Comparison of ENCODE assay signal across 9 mouse cellular contexts in the genomic region with DNA sequence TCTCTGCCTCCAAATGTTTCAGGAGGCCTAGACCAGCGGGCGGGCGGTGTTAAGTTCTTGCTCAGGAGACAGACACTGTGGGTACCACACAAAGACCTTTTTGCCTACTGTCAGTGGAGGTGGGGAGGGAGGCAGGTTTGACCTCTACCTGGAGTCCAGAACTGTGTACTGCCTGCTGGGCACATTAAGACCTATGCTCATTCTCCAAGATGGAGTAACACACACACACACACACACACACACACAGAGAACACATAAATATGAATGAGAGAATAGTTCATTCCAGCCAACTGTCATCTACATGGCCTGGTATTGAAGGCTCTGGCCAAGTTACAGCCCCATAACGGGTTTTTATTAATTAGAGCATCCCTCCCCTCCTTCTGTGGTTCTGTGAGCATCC. TPM values are rescaled to one million over a fixed set of nuclear protein-coding genes. Genes with fewer than 3 reads are reported as not detected.
DNase-seq lines count a peak whose midpoint lies in the region; ATAC-seq and TF ChIP-seq lines count a peak whose summit lies in the region.
"Had no signal": no experiment of that assay in that cellular context is flagged by ENCODE, and none has a peak within 500 bp of the region (broad histone marks: within the 10 kb centered on the region; RNA-seq: fewer than 3 reads in every experiment).

No protein-coding gene starts in this region.

- TF ChIP-seq CTCF in stomach, postnatal 0 days (IDR thresholded peaks at IDR 0.05; ENCODE audit: low read depth) = no peak

- no peak for TF ChIP-seq POLR2A in limb, embryonic 14.5 days (IDR thresholded peaks at IDR 0.05; ENCODE audit: borderline replicate concordance, extremely low read depth, insufficient read depth, insufficient read length)

- 67% methylated on average over 4 of the region's 4 CpGs for WGBS in neural tube, embryonic 11.5 days
- WGBS in limb, embryonic 14.5 days = 69% methylated on average over 4 of the region's 4 CpGs
- WGBS in stomach, postnatal 0 days = 70% methylated on average over 4 of the region's 4 CpGs

- DNase-seq in cerebellum, postnatal 14 days = peak; percentile 47 to 48
- DNase-seq in cerebellum, adult 11 months = no peak
- DNase-seq in neural tube, embryonic 11.5 days (ENCODE audit: low spot score) = no peak
- DNase-seq in neural tube, embryonic 10.5 days (ENCODE audit: extremely low spot score, low spot score) = no peak
- DNase-seq in limb, embryonic 14.5 days (ENCODE audit: low spot score) = no peak
- no peak for DNase-seq in stomach, postnatal 0 days (ENCODE audit: low spot score)
- no peak for DNase-seq in adrenal gland, adult 8-10 months

- TF ChIP-seq EP300 in stomach, postnatal 0 days (optimal IDR thresholded peaks at IDR 0.05) = no peak

- H3K9me3 ChIP-seq in neural tube, embryonic 11.5 days (ENCODE audit: control insufficient read depth, low read length) = no peaks in the 10 kb centered on the region
- H3K9me3 ChIP-seq in limb, embryonic 14.5 days (ENCODE audit: control insufficient read depth, low read length) = no peaks in the 10 kb centered on the region
- H3K9me3 ChIP-seq in stomach, postnatal 0 days (ENCODE audit: control insufficient read depth, low read length) = no peaks in the 10 kb centered on the region

- peak overlapping the region; percentile 9 for H3K27ac ChIP-seq in neural tube, embryonic 11.5 days (ENCODE audit: low read depth, low read length)
- no peak overlapping the region for H3K27ac ChIP-seq in limb, embryonic 14.5 days (replicated peaks; ENCODE audit: low read depth, low read length)
- no peak overlapping the region; the same call in 1 of the 2 replicates for H3K27ac ChIP-seq in stomach, postnatal 0 days (replicated peaks)

- H3K9ac ChIP-seq in neural tube, embryonic 11.5 days (ENCODE audit: low read length) = peak overlapping the region; percentile 10; the same call in 1 of the 2 replicates
- H3K9ac ChIP-seq in limb, embryonic 14.5 days (ENCODE audit: low read depth, low read length, severe bottlenecking) = no peak overlapping the region
- H3K9ac ChIP-seq in stomach, postnatal 0 days (ENCODE audit: low read length) = no peak overlapping the region

- H3K4me3 ChIP-seq in neural tube, embryonic 11.5 days (ENCODE audit: low read depth, low read length) = no peak overlapping the region; the same call in 1 of the 2 replicates
- H3K4me3 ChIP-seq in limb, embryonic 14.5 days (replicated peaks; ENCODE audit: low read length) = peak overlapping the region; percentile 24
- no peak overlapping the region for H3K4me3 ChIP-seq in stomach, postnatal 0 days (ENCODE audit: low read depth, low read length)

- H3K36me3 ChIP-seq in neural tube, embryonic 11.5 days (ENCODE audit: control insufficient read depth, insufficient read depth, low read length) = no peaks in the 10 kb centered on the region
- no peaks in the 10 kb centered on the region for H3K36me3 ChIP-seq in limb, embryonic 14.5 days (ENCODE audit: control insufficient read depth, insufficient read depth, low read length)
- no peaks in the 10 kb centered on the region for H3K36me3 ChIP-seq in stomach, postnatal 0 days (ENCODE audit: control insufficient read depth, insufficient read depth, low read length)

- peaks cover 27% of the 10 kb centered on the region for H3K4me1 ChIP-seq in neural tube, embryonic 11.5 days (ENCODE audit: control insufficient read depth, insufficient read depth, low read length)
- H3K4me1 ChIP-seq in limb, embryonic 14.5 days (ENCODE audit: control insufficient read depth, insufficient read depth, low read length) = peaks cover 46% of the 10 kb centered on the region
- peaks cover 8% of the 10 kb centered on the region for H3K4me1 ChIP-seq in stomach, postnatal 0 days (replicated peaks; ENCODE audit: control insufficient read depth, insufficient read depth)

- peak overlapping the region; percentile 43 for H3K4me2 ChIP-seq in neural tube, embryonic 11.5 days (ENCODE audit: low read depth)
- H3K4me2 ChIP-seq in limb, embryonic 14.5 days (replicated peaks; ENCODE audit: low read depth, low read length, severe bottlenecking) = peak overlapping the region; percentile 47
- peak overlapping the region; percentile 50 for H3K4me2 ChIP-seq in stomach, postnatal 0 days (replicated peaks; ENCODE audit: low read depth)

- no peaks in the 10 kb centered on the region for H3K27me3 ChIP-seq in neural tube, embryonic 11.5 days (ENCODE audit: control insufficient read depth, insufficient read depth, low read length)
- H3K27me3 ChIP-seq in limb, embryonic 14.5 days (ENCODE audit: control insufficient read depth, insufficient read depth, low read length) = no peaks in the 10 kb centered on the region
- H3K27me3 ChIP-seq in stomach, postnatal 0 days (ENCODE audit: control insufficient read depth, insufficient read depth, low read length) = no peaks in the 10 kb centered on the region

- ATAC-seq in neural tube, embryonic 11.5 days (ENCODE audit: insufficient read depth, low FRiP score, low TSS enrichment) = peak; percentile 23; the same call in 1 of the 2 replicates
- no peak for ATAC-seq in limb, embryonic 14.5 days (ENCODE audit: low FRiP score, low read depth)
- no peak; the same call in 1 of the 2 replicates for ATAC-seq in stomach, postnatal 0 days (ENCODE audit: low FRiP score, low TSS enrichment)
- ATAC-seq in megakaryocyte progenitor cell, adult 5-6 weeks (replicated peaks; ENCODE audit: poor library complexity) = no peak

RNA-seq across cellular contexts. Expression of a gene that starts 15.4 kb away (rescaled TPM):
- polyA plus RNA-seq in neural tube, embryonic 11.5 days (2014; fragmentation: Nextera tagmentation; extraction: Ambion mirVana) = 8.5 and 9.7 TPM in 2 replicates
- polyA plus RNA-seq in limb, embryonic 14.5 days (2012; rRNA removed) = 3.2 and 3.4 TPM in 2 replicates
- 6.8 and 7.5 TPM in 2 replicates for polyA plus RNA-seq in limb, embryonic 14.5 days (2014; fragmentation: Nextera tagmentation; extraction: Ambion mirVana)
- 11.1 and 13.2 TPM in 2 replicates for polyA plus RNA-seq in stomach, postnatal 0 days (2015; fragmentation: Nextera tagmentation; extraction: Ambion mirVana)
- total RNA-seq in megakaryocyte progenitor cell, adult 5-6 weeks (2015) = 6.2 and 8.3 TPM in 2 replicates
- 10.6 and 11.3 TPM in 2 replicates for total RNA-seq in megakaryocyte progenitor cell, adult 5-6 weeks (2017)
- 10 to 100 TPM; 11.7 to 28.2 (median 16.2) TPM for total RNA-seq in adrenal gland, adult 8-10 months (2022)

RNA-seq across cellular contexts. Expression of a gene that starts 56.6 kb away (rescaled TPM):
- 0.53 TPM in 1 of 2 replicates, not detected in the other for polyA plus RNA-seq in neural tube, embryonic 11.5 days (2014; fragmentation: Nextera tagmentation; extraction: Ambion mirVana)
- 0.33 and 0.99 TPM in 2 replicates for polyA plus RNA-seq in limb, embryonic 14.5 days (2012; rRNA removed)
- not detected in 2 replicates for polyA plus RNA-seq in limb, embryonic 14.5 days (2014; fragmentation: Nextera tagmentation; extraction: Ambion mirVana)
- polyA plus RNA-seq in stomach, postnatal 0 days (2015; fragmentation: Nextera tagmentation; extraction: Ambion mirVana) = 8.3 and 10.5 TPM in 2 replicates
- total RNA-seq in megakaryocyte progenitor cell, adult 5-6 weeks (2015) = not detected in 2 replicates
- not detected in 2 replicates for total RNA-seq in megakaryocyte progenitor cell, adult 5-6 weeks (2017)
- not detected for total RNA-seq in adrenal gland, adult 8-10 months (2022)
- total RNA-seq: gastrocnemius, adult 18-20 months had no signal

Comparison
In these comparisons a context has a peak if more than half of its experiments do, and no peak if none do; other contexts are left out.
1. DNase-seq: peak in cerebellum, postnatal 14 days (2 of 2); none in cerebellum, adult 11 months (single experiment), neural tube, embryonic 11.5 days (single experiment), neural tube, embryonic 10.5 days (single experiment), limb, embryonic 14.5 days (single experiment), stomach, postnatal 0 days (single experiment) and adrenal gland, adult 8-10 months (single experiment).
2. Peak in every context shown above with its lines, with median percentiles within 50 percentile points of each other: H3K4me2 ChIP-seq.